Mouse (Mus musculus): ENCODE measurements around the gene Abcb1a.

Gene Abcb1a

GRCm38 (mm10) chr5:8659911-8660737 is at the start of gene Abcb1a:
TSS of gene Abcb1a (plus strand) at chr5:8660077.
- no peak for DNase-seq (ENCODE audit: low read depth, low spot score)

- peak; percentile 62 for DNase-seq (ENCODE audit: low read depth, low spot score)
Observed at GRCm38 (mm10) chr5:8622071-8622595, 37.7 kb upstream of the Abcb1a start.

DNA sequence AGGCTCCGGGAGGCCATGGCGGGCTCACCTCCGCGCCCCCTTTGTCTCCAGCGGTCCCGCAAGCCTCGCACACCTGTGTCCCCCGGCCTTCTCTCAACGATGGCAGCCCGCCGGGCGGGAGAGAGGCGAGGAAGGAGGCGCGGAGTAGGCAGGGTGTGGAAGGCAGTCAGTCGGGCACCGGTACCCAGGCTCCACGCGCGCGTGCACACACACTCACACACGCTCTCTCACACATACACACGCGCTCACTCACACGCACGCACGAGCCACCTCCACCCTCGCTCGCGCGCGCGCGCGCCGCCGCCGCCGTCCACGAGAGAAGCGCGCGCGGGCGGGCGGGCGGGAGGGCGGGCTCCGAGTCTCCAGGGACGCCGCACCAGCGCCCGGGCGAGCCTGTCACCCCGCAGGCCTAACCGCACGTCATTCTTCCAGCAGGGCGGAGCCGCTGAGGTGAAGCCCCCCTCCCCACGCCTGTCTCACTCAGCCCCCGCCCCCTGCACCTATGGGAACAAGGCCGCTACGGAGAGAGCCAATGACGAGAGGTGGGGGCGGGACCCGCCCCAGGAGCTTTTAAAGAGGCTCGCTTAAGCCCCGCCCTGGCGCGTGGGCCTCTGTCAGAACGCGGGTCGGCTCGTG is 37.2 kb upstream of the Abcb1a start, which contains the start of gene Rundc3b:
Gene Rundc3b (minus strand): TSS at position 357 of the 636 bp plus-strand sequence.
- DNase-seq (ENCODE audit: low read depth, low spot score), result peak; percentile 96

GRCm38 (mm10) chr5:8632901-8633300 is 27.0 kb upstream of the Abcb1a start:
- DNase-seq (ENCODE audit: low read depth, low spot score), result no peak

DNA sequence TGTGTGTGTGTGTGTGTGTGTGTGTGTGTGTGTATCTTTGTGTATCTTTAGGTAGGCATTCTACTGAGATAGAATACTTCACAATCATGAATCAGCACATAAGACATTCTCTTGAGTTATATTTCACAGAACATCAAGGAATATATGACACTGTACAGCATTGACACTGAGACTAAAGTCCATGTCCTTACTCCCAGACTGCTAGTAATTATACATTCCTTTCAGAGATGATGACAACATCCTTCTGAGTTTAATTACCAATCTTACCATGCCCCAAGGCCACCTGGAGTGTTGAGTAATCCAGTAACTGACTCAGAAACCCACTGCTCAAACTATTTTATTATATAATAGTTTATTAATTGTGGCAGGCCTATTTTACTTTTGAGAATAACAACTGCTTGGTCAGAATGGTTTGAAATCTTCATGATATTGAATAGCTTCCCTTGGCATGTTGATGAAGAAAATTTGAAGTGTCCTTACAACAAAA is 25.3 kb upstream of the Abcb1a start:
- DNase-seq (ENCODE audit: low read depth, low spot score), result no peak

GRCm38 (mm10) chr5:8648300-8648699 is 11.6 kb upstream of the Abcb1a start:
- no peak for DNase-seq (ENCODE audit: low read depth, low spot score)

GRCm38 (mm10) chr5:8648774-8649173 is 11.1 kb upstream of the Abcb1a start:
- DNase-seq (ENCODE audit: low read depth, low spot score), result no peak

DNA sequence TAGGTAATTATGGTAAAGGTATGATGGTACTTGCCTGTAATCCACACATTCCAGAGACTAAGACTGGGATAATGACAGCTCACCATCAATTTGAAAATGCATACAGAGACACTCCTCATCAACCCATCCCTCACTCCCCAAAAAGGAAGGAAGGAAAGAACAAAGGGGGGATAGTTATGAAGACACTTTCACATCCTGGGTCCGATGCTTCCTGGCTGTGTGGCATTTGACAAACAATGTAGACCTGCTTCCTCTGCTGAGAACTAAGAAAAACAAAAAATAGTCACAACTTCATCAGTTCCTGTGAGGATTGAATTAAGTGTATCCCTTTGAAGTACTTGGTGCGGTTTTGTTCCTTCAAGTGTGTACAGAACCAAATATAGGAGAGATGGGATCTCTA is 7.8 kb upstream of the Abcb1a start:
- no peak for DNase-seq (ENCODE audit: low read depth, low spot score)

- no peak for DNase-seq (ENCODE audit: low read depth, low spot score)
Observed at GRCm38 (mm10) chr5:8660738-8661151, 868 bp downstream of the Abcb1a start.

DNA sequence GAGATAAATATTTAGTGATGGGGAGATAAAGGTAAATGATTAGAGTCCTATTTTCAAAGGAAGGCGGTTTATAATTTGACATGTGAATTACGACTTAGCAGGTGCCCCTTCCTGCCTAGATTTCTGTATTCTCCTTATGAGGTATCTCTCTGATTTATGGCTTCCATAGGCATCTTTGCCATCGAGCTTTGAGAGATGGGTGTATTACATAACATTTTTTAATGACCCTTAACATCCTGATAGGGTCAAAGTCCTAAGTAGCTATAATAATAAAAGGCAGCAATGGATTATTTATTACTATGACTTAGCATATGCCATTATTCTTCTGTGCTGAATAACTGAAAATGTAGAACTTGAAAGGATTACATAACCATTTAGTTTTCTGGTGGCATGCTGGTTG is 4.8 kb downstream of the Abcb1a start:
- DNase-seq (ENCODE audit: low read depth, low spot score), result no peak

DNA sequence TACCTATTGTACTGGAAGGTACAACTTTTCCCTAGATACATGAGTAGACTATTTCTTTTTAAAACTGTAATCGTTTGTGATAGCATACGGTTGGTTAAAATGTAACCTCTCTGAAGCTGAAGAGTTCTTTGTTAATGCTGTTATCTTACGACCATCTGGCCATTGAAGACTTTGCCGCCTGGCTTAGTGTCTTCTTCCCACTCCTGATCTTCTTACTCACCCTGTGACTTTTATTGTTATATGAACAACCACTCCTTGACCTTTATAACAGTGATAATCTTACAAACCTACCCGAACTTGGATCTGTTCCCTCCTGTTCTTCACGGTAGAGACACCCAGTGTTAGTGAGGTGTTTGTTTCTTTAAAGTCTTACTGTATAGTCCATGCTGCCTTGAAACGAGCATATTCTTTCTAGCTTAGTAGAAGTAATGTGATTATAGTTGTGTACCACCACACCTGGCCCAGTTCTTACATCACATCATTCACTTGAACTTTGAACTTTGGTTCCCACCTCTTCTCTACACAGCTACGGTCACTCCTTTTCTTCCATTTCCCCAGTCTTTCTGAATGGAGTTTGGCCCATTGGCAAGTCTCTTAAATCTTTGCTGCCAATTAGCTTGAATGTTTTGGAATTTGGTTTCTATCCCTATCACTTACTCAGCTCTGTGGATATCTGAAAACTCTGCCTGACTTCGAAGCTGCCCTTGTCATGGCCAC is 8.0 kb downstream of the Abcb1a start:
- DNase-seq (ENCODE audit: low read depth, low spot score), result no peak

DNA sequence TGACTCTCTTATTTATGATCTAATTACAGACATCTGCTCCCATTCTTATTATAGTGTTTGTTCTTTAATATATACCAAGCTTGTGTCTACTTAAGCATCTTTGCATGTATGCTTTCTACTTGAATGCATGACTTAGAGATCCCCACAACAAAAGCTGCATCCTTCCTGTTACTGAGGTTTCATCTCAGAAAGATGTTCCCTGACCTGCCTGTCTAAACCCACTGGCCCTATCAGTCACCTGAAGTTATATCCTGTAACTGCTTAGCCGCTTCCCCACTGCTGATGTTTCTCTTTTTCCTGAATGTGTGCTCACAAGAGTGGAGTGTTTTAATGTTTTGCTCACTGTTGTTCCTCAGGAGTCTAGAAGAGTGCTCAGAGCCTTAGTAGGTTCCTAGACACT is 9.7 kb downstream of the Abcb1a start:
- no peak for DNase-seq (ENCODE audit: low read depth, low spot score)

DNA sequence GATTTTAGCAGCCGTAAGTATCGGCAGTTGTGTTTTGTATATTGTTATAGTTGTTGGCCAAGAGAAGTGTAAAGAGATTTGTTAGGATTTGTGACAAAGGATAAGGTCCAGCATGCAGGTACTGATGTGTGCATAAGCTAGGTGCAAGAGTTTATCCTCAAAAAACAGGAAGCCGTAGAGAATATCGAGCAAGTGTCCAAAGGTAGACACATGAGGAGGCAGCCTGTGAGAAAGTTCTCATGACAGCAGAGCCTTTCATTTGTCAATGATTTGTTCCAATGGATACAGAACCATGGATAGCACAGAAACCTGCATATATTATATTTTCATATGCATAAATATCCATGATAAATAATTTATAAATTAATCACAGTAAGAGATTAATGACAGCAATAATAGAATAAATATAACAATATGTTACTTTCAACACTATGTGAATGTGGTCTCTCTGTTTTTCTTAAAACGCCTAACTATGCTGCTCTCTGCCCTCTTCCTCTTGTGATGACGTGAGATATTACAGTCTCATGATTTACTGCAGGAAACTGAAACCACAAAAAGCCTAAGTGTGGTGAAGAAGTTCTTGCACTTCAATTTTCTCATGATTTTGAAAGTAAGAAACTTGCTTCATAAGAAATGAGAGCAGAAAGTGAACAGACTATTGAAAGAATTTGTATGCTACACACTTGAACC is 15.5 kb downstream of the Abcb1a start:
- DNase-seq (ENCODE audit: low read depth, low spot score), result no peak

DNA sequence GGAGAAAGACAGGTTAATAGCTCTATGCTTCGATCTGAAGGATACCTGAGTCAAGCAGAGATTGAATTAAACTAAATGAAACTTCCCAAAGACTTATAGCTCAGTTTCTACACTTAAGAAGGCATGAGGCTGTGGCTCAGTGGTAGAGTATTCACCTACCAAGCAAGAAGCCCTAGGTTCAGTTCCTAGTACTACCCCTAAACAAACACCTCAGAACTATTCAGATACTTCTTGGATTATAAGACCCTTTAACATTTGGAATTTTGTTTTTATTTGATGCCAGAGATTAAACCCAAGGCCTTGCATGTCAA is 16.0 kb downstream of the Abcb1a start:
- no peak for DNase-seq (ENCODE audit: low read depth, low spot score)

DNA sequence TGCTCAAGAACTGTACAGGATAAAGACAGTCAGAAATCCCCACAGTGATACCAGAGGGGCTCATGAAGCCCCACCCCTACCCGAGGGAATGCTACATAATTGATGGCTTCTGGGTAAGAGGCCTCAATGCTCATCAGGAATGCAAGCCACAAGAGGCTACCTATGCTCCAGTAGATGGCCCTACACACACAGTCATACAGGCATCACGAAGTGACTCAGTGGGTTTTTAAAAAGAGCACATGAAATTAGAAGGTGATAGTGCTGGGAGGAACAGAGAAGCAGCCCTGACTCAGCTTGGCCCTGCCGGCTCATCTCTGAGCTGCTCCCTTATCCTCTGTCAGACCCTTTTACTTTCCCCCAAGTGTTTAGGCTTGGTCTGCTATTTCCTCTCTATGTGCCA is 21.3 kb downstream of the Abcb1a start:
- no peak for DNase-seq (ENCODE audit: low read depth, low spot score)

DNA sequence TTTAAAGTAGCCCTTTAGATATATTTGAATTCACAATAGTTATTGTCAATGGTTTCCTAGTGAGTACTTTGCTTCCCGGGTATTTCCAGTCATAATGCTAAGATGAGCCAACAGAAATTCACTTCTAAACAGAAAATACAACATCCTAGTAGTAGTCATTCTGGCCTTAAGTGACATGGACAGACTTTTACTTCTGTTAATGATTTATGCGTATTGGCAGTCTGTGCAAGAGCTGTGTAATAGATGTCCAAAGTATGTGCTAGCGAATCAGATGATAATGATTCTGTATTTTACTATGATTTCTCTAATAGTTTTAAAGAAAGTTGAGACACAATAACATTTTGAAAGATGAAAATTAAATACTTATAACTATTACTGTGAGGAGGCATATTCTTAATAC is 23.8 kb downstream of the Abcb1a start:
- no peak for DNase-seq (ENCODE audit: low read depth, low spot score)

- DNase-seq (ENCODE audit: low read depth, low spot score), result no peak
Observed at GRCm38 (mm10) chr5:8686071-8686470, 26.2 kb downstream of the Abcb1a start.

DNA sequence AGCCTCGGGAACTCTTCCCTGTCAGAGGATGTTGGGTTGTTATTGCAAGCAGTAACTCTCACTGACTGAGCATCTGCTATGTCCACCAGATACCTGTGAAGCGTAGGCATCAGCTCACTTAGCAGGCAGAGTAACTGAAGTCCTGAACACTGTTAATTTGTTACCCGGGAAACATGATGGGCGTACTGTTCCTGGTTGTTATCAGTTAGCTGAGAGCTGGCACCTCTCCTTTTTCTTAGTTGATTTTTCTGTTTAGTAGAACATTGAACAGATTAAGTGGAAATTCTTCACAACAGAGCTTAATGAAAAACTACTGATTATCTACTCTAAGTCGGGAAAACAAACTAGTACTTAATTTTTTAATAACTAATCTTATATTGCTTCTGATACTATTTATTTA is 27.7 kb downstream of the Abcb1a start:
- no peak for DNase-seq (ENCODE audit: low read depth, low spot score)

DNA sequence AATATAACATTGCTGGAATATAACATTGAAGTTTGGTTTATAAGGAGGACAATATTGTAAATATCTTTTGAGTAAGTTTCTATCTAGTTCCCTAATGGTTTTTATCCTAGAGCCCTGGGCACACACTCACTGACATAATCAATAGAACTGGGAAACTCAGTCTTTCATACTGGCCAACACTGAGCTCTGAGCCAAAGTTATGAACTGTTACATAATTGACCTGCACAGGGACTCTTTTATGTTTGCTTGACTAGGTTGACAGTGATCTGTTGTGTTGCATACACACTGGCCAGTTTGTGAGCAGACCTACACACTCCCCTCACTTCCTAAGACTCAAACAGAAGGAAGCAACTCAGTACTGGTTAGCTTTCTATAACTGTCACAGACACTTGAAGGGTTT is 56.2 kb downstream of the Abcb1a start:
- DNase-seq (ENCODE audit: low read depth, low spot score), result no peak

GRCm38 (mm10) chr5:8719556-8719955 is 59.7 kb downstream of the Abcb1a start:
- DNase-seq (ENCODE audit: low read depth, low spot score), result peak; percentile 10

DNA sequence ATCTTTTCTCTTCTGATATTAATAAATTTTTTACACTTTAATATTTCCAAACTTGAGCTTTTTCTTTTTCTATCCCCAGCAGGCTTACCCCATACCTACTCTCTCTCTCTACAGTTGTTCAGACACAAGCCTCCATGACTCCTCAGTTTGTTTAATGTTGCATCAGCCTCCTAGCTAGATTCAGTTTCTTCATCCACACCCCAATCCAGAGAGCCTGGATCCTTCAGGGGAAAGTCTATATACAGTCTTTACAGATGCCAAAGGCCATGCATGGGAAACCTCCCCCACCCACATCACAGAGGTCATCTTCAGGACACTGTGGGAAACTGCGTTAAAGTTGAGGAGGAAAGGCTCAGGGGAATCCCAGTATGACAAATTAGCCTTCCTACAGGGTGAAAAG is 62.3 kb downstream of the Abcb1a start:
- no peak for DNase-seq (ENCODE audit: low read depth, low spot score)

DNA sequence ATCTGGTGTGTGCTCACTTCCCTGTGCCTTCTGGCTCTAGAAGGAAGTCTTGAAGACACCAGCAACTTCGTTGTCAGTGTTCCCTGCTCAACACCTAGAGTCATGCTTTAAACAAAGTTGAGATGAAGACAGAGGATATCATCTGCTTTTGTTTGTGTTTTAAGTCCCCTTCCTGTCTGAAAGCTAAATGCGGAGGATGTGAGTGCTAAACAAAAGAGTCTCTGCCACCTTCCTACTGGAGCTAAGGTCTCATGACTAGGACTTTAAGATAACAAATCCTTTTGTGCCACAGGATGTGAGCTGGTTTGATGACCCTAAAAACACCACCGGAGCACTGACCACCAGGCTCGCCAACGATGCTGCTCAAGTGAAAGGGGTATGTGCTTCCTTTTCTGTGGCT is 63.0 kb downstream of the Abcb1a start:
- no peak for DNase-seq (ENCODE audit: low read depth, low spot score)

All from telencephalon, adult 2 months (tissue).